Mouse (Mus musculus): ENCODE data around the gene Pla2g4d.
A peak's percentile ranks its signal among the peaks of the same experiment; 100 is the strongest.

Gene Pla2g4d

GRCm38 (mm10) chr2:120288995-120289394 is at the start of gene Pla2g4d:
Pla2g4d (minus strand) TSS chr2:120289197.
- no peak for DNase-seq (ENCODE audit: low read depth)

DNA sequence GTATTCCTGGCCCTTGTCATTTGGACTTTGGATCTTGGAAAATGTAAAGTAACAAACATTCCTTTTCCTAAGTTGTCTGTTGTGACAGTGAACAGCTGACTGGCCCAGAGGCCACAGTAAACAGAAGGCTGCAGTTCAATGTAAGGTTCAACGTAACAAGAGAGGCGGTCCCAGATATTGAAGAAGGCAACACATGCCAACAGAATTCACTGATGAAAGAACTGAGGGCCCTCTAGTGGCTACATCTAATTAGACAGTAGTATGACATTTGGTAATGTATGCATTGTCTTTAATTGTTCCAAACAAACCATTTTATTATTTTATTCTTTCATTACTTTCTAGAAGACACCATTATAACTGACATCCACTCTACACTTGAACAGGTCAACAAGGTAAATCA is 48.9 kb upstream of the Pla2g4d start:
- DNase-seq (ENCODE audit: low read depth) = no peak

GRCm38 (mm10) chr2:120331575-120331974 is 42.6 kb upstream of the Pla2g4d start:
- no peak for DNase-seq (ENCODE audit: low read depth)

- DNase-seq (ENCODE audit: low read depth) = no peak
Measured at GRCm38 (mm10) chr2:120315077-120315476, 26.1 kb upstream of the Pla2g4d start.

DNA sequence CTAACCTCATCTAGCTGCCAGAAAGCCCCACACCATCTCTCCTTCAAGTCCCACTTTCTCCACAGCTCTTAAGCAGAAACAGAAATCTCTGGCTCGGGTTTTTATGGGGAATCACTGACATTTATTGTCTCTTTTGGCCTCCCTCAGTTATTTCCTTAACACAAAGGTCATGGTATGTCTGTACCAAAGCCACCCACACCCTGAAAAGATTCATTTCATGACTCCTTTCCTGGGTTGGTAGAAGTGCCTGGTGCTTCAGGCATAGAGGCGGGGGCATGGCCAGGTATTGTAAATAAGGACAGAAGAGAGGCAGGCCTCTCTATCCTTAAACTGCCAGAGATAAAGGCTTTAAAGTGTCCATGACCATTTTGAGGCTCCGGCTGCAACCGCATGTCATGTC is 25.5 kb upstream of the Pla2g4d start:
- no peak for DNase-seq (ENCODE audit: low read depth)

- peak; percentile 6 for DNase-seq (ENCODE audit: low read depth)
Measured at GRCm38 (mm10) chr2:120313976-120314375, 25.0 kb upstream of the Pla2g4d start, which contains the start of gene Pla2g4f. Pla2g4f (minus strand) TSS chr2:120314165.

- no peak for DNase-seq (ENCODE audit: low read depth)
Measured at GRCm38 (mm10) chr2:120312276-120312825, 23.4 kb upstream of the Pla2g4d start.

DNA sequence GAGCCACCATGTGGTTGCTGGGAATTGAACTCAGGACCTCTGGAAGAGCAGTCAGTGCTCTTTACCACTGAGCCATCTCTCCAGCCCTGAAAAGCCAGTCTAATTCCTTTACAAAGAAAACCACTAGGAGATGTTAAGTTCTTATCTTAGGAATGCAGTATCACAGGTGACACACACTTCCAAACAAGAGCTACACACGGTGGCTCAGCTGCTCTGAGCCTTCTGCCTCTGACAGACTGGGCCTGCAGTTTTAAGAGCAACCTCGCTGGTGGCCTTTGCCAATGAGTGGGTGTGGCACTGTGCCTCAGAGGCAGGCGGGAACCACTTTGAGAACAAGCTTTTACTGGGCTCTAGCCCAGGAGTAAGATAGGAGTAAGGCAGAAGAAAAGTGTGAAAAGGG is 15.1 kb upstream of the Pla2g4d start:
- DNase-seq (ENCODE audit: low read depth) = no peak

DNA sequence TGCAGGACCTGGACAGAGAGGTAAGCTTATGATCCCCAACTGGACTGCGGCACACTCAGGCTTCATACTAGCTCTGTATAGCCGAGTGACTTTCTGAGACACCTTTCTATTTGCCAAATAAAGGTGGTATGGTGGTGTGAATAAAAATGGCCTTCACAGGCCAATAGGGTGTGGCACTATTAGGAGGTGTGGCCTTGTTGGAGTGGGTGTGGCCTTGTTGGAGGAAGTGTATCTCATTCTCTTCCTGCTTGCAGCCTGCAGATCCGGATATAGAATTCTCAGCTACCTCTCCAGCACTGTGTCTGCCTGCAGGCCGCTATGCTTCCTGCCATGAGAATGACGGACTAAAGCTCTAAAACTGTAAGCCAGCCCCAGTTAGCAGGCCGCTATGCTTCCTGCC is 12.1 kb upstream of the Pla2g4d start:
- no peak for DNase-seq (ENCODE audit: low read depth)

DNA sequence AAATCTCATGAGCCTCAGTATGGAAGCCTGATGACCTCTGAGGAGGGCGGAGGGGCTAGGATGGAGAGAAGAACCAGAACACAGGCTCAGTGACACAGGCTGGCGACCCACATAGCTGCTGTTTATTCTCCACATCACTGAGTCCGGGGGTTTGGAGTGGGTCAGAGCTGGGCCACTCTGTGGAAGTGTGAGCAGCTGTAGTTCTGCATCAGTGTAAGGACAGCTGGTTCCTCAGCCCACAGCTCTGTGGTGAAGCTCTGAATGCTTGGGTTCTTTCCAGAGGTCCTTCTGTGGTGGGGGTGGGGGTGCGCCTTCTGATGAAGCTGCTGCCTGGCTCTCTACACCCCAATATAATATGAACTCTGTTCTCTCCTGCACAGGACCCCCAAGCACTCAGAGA is 10.9 kb upstream of the Pla2g4d start:
- DNase-seq (ENCODE audit: low read depth) = no peak

DNA sequence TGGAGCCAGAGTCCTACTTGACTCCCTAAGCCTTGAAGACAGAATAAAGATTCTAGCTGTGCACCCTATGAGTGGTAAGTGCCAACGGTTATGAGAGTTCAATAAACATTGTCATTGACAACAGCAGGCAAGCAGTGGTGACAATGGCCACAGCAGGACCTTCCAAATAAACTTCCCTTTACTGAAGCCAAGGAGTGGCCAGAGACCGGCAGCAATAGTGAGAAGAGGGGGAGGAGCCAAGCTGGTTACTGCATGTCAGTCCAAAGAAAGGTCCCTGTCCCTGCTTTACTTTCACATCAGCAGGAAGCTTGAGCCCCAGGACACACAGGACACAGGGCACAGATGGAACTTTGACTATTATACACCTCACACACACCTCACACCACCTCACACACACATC is 7.2 kb upstream of the Pla2g4d start:
- no peak for DNase-seq (ENCODE audit: low read depth)

- no peak for DNase-seq (ENCODE audit: low read depth)
Measured at GRCm38 (mm10) chr2:120291471-120292078, 2.6 kb upstream of the Pla2g4d start.

DNA sequence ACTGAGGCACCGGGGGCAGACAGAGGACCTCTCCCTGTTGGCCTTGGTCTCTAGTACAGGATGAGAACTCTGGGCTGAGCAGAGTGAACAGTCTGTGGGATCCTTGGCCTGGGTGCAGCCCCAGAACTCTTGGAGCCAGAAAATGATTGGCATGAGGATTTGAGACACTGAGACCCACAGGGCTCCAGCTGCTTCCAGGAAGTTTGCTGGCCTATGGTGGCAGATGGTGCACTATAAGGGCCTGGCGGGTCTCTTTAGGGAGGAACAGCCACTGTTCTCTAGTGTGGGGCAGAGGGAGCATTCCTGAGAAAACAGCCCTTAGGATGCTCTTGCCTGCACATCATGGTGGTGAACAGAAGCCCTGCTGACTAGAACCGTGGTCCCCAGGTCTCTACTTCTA is 596 bp downstream of the Pla2g4d start:
- no peak for DNase-seq (ENCODE audit: low read depth)

DNA sequence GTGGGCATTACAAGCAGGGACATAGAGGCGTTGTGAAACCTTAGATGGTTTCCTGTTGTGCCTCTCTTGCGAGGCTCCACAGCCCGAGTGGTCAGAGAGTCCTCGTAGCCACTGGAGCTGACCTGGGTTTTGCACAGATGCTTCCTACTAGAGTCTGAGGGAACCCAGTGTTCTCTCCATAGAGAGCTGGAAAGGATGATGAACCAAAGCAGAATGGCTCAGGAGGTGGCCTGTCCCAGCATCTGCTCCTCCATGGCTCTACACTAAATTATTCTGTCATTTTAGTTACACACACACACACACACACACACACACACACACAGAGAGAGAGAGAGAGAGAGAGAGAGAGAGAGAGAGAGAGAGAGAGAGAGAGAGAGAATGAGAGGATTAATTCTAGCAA is 3.4 kb downstream of the Pla2g4d start:
- DNase-seq (ENCODE audit: low read depth) = no peak

- DNase-seq (ENCODE audit: low read depth) = no peak
Measured at GRCm38 (mm10) chr2:120284705-120285104, 4.3 kb downstream of the Pla2g4d start.

GRCm38 (mm10) chr2:120284094-120284493 is 4.9 kb downstream of the Pla2g4d start:
- DNase-seq (ENCODE audit: low read depth) = no peak

DNA sequence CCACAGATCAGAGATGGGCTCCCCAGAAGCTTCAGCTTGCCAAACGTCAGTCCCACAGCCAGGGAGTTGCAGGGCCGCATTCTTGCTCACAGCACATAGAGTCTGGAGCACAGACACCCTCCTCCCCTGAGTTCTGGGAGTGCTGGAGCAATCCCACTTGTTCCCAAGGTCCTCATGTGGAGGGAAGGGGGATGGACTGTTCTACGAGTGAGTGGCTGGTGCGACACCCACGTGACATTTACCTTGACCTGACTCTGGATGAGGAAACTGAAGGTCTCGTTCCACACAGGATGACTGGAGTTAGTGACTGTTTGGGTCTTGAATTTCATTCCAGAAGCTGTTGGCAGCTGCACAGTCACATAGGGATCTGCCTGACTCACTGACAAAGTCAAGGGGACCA is 5.4 kb downstream of the Pla2g4d start:
- DNase-seq (ENCODE audit: low read depth) = no peak

DNA sequence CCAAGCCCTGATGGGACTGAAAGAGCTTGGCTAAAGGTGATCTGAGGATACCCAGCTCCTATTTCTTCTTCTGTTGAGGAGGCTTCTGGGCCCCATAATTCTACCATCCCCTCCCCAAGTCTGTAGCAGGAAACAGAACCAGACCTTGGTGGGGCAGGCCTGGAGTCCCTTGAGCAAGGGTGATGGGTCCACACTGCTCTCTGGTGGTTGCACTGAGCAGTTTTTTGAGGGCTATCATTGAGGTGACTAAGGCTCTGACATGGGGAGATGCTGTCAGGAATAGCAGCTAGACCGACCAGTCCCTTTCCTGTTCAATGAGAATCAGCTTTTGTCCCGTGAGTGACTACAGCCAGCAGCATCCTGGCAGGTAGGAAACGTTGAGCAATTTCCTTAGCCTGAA is 7.8 kb downstream of the Pla2g4d start:
- DNase-seq (ENCODE audit: low read depth) = no peak

- DNase-seq (ENCODE audit: low read depth) = peak; percentile 59
Measured at GRCm38 (mm10) chr2:120279961-120280360, 9.0 kb downstream of the Pla2g4d start.

DNA sequence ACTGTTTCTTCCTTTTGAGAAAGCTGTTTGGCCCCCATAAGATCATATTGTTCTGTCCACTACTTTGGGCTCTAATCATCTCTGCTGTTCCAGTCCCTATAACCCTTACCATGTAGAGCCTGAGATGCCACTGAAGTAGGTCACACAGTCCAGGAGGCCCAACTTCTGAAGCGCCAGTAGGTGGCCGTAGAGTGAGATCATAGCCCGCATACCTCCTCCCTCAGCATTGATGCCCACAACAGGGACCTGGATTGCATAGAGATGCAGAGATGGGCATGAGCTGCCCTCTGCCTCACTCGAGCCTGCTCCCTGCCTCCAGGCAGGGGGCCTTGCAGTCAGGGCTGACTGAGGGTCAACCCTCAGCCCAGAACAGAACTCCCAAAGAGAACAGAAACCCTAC is 12.0 kb downstream of the Pla2g4d start:
- no peak for DNase-seq (ENCODE audit: low read depth)

GRCm38 (mm10) chr2:120268635-120269034 is 20.4 kb downstream of the Pla2g4d start:
- DNase-seq (ENCODE audit: low read depth) = no peak

GRCm38 (mm10) chr2:120265523-120265922 is 23.5 kb downstream of the Pla2g4d start:
- DNase-seq (ENCODE audit: low read depth) = no peak

DNA sequence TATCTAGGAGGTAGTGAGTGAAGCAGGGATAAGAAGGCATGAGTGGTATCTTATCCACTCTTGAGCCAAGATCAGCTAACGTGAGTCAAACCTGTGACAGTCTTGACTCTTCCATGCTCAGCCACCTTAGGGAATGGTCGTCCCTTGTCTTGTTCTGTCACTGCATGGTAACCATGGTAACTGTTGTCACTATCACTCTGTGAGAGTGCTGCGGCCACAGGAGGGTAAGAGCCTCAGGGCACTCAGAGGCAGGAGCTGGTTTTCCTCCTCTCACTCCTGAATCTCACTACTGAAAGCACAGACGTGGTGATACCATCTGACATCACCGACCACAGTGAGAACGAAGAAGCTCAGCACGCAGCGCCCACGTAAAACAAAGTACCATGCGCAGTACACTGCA is 24.1 kb downstream of the Pla2g4d start:
- DNase-seq (ENCODE audit: low read depth) = no peak

DNA sequence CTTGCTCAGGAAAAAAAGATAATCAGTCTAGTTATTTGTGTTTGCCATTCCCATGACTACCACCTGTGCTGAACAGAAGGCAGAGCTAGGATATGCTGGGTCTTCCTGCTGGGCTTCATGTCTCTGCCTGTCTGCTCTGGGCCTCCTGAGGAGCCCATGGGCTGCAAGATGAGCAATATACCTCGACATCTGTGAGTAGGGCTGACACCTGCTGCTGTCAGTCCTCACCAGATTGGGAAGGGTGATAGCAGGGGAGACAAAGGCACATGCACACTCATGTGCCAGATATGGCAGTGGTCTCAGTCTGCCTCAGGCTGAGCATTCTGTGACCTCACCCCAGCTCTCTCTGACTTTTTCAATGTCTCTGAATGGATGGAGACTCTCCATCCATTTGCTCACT is 26.1 kb downstream of the Pla2g4d start:
- DNase-seq (ENCODE audit: low read depth) = no peak

Measured in induced T-regulatory cell, adult 2 months (primary cell).